Mouse (Mus musculus) neural tube, embryonic 11.5 days (tissue): ENCODE measurements around the gene Fuk. TPM values are rescaled to one million over a fixed set of nuclear protein-coding genes. Genes with fewer than 3 reads are reported as not detected.

Experiments used
- polyA plus RNA-seq: library from polyadenylated mRNA; unstranded; fragments of >200 nt; fragmentation: Nextera tagmentation; extraction: Ambion mirVana; gene quantifications from 2 replicates; pipeline ENCODE4 v1.2.1, GENCODE M21; 2014

Fuk gene
- polyA plus RNA-seq, 1 experiment from 2014 or later, result 6.4 TPM

Other genes starting within 250 kb of the Fuk start
- 18.0 and 18.3 TPM in 2 replicates for gene Mtss1l, start 181.0 kb downstream of the Fuk start, polyA plus RNA-seq
- gene Il34, start 96.6 kb downstream of the Fuk start, polyA plus RNA-seq, result not detected in 2 replicates
- gene Cog4, start 55.9 kb downstream of the Fuk start, polyA plus RNA-seq, result 71.0 and 73.5 TPM in 2 replicates
- gene Sf3b3, start 55.7 kb downstream of the Fuk start, polyA plus RNA-seq, result 201 and 217 TPM in 2 replicates
- 18.2 and 19.1 TPM in 2 replicates for gene St3gal2, start 17.4 kb upstream of the Fuk start, polyA plus RNA-seq
- 33.7 and 34.3 TPM in 2 replicates for gene Ddx19a, start 95.3 kb upstream of the Fuk start, polyA plus RNA-seq
- 7.3 and 7.4 TPM in 2 replicates for gene Ddx19b, start 129.3 kb upstream of the Fuk start, polyA plus RNA-seq
- 79.7 and 89.6 TPM in 2 replicates for gene Aars, start 130.7 kb upstream of the Fuk start, polyA plus RNA-seq
- gene Exosc6, start 153.9 kb upstream of the Fuk start, polyA plus RNA-seq, result 11.4 and 16.4 TPM in 2 replicates
- gene Clec18a, start 189.9 kb upstream of the Fuk start, polyA plus RNA-seq, result 0.38 and 0.55 TPM in 2 replicates
- 5.3 and 6.2 TPM in 2 replicates for gene Pdpr, start 192.1 kb upstream of the Fuk start, polyA plus RNA-seq